In the genomic region with DNA sequence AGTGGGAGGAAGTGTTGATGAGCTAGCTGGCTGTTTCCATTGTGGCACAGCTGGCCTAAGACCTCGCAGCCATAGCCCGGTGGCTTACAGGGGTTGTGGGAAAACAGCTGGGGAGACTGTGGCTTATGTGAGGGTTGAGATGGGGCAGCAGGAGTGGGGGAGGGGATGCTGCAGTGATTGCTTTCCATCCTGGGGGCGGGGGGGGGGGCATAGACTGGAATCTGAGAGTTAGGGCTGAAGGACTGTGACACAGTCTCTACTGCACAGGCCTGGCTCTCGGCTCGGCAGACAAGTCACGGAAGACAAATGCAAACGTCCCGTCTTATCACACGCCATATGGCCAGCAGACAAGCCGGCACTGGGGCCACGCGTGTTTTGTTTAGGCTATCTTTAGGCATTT, we compare ENCODE assay signal across 10 mouse cellular contexts.
DNase-seq lines count a peak whose midpoint lies in the region; ATAC-seq and TF ChIP-seq lines count a peak whose summit lies in the region.
"Had no signal": no experiment of that assay in that cellular context is flagged by ENCODE, and none has a peak within 500 bp of the region (broad histone marks: within the 10 kb centered on the region; RNA-seq: fewer than 3 reads in every experiment).

No protein-coding gene starts in this region.

- no peak overlapping the region for H3K27ac ChIP-seq in heart, embryonic 11.5 days (ENCODE audit: low read depth, low read length)
- H3K27ac ChIP-seq in kidney, postnatal 0 days, result peak overlapping the region; percentile 31; the same call in 1 of the 2 replicates
- H3K27ac ChIP-seq in limb, embryonic 14.5 days (replicated peaks; ENCODE audit: low read depth, low read length), result no peak overlapping the region
- H3K27ac ChIP-seq: midbrain, embryonic 12.5 days had no signal

- H3K4me2 ChIP-seq in heart, embryonic 11.5 days, result peak overlapping the region; percentile 40
- no peak overlapping the region for H3K4me2 ChIP-seq in kidney, postnatal 0 days (ENCODE audit: low read length)
- no peak overlapping the region for H3K4me2 ChIP-seq in limb, embryonic 14.5 days (replicated peaks; ENCODE audit: low read depth, low read length, severe bottlenecking)
- H3K4me2 ChIP-seq: midbrain, embryonic 12.5 days had no signal

- H3K27me3 ChIP-seq in heart, embryonic 11.5 days (ENCODE audit: control insufficient read depth, insufficient read depth, low read length), result no peaks in the 10 kb centered on the region
- no peaks in the 10 kb centered on the region for H3K27me3 ChIP-seq in kidney, postnatal 0 days (ENCODE audit: insufficient read depth, low read length)
- no peaks in the 10 kb centered on the region for H3K27me3 ChIP-seq in limb, embryonic 14.5 days (ENCODE audit: control insufficient read depth, insufficient read depth, low read length)
- H3K27me3 ChIP-seq: midbrain, embryonic 12.5 days had no signal

- peak; percentile 70; the same call in 1 of the 2 replicates for ATAC-seq in heart, embryonic 11.5 days (replicated peaks; ENCODE audit: insufficient number of reproducible peaks, low FRiP score, low TSS enrichment)
- peak; percentile 52; the same call in 1 of the 2 replicates for ATAC-seq in kidney, postnatal 0 days (replicated peaks; ENCODE audit: low FRiP score, low read depth)
- ATAC-seq in limb, embryonic 14.5 days (ENCODE audit: low FRiP score, low read depth), result peak; percentile 64
- ATAC-seq: forebrain, embryonic 14.5 days had no signal

- no peak overlapping the region for H3K4me3 ChIP-seq in heart, embryonic 11.5 days (ENCODE audit: low read depth, low read length)
- H3K4me3 ChIP-seq in kidney, postnatal 0 days (replicated peaks; ENCODE audit: low read depth, low read length), result no peak overlapping the region
- H3K4me3 ChIP-seq in limb, embryonic 14.5 days (replicated peaks; ENCODE audit: low read length), result no peak overlapping the region
- H3K4me3 ChIP-seq: midbrain, embryonic 12.5 days had no signal

- no peaks in the 10 kb centered on the region for H3K9me3 ChIP-seq in heart, embryonic 11.5 days (replicated peaks; ENCODE audit: control insufficient read depth, low read length)
- H3K9me3 ChIP-seq in kidney, postnatal 0 days (replicated peaks; ENCODE audit: low read length), result no peaks in the 10 kb centered on the region
- no peaks in the 10 kb centered on the region for H3K9me3 ChIP-seq in limb, embryonic 14.5 days (ENCODE audit: control insufficient read depth, low read length)
- H3K9me3 ChIP-seq: midbrain, embryonic 12.5 days had no signal

- TF ChIP-seq POLR2A in limb, embryonic 14.5 days (IDR thresholded peaks at IDR 0.05; ENCODE audit: borderline replicate concordance, extremely low read depth, insufficient read depth, insufficient read length), result no peak

- DNase-seq in heart, postnatal 4 days, result no peak
- peak; percentile 54 for DNase-seq in kidney, postnatal 0 days (ENCODE audit: low spot score)
- DNase-seq in kidney, adult 18-20 months, result no peak
- peak; percentile 64 for DNase-seq in embryo, embryonic 11 days
- DNase-seq in limb, embryonic 14.5 days (ENCODE audit: low spot score), result peak; percentile 39
- no peak for DNase-seq in left cerebral cortex, postnatal 36 days (ENCODE audit: low spot score in 2 of 2)
- DNase-seq in T-cell, adult 2 months (ENCODE audit: low spot score), result no peak

- peaks cover 21% of the 10 kb centered on the region for H3K4me1 ChIP-seq in heart, embryonic 11.5 days (ENCODE audit: control insufficient read depth, insufficient read depth, low read length)
- H3K4me1 ChIP-seq in kidney, postnatal 0 days (replicated peaks; ENCODE audit: insufficient read depth, low read length), result peaks cover 19% of the 10 kb centered on the region
- H3K4me1 ChIP-seq in limb, embryonic 14.5 days (ENCODE audit: control insufficient read depth, insufficient read depth, low read length), result peaks cover 16% of the 10 kb centered on the region
- H3K4me1 ChIP-seq: midbrain, embryonic 12.5 days had no signal

- H3K36me3 ChIP-seq in heart, embryonic 11.5 days (ENCODE audit: control insufficient read depth, insufficient read depth, low read length), result no peaks in the 10 kb centered on the region
- 0 out of 2 replicates have a peak, but pooled peaks cover 3% of the 10 kb centered on the region for H3K36me3 ChIP-seq in kidney, postnatal 0 days (ENCODE audit: insufficient read depth, low read length)
- H3K36me3 ChIP-seq in limb, embryonic 14.5 days (ENCODE audit: control insufficient read depth, insufficient read depth, low read length), result 0 out of 2 replicates have a peak, but pooled peaks cover 11% of the 10 kb centered on the region
- H3K36me3 ChIP-seq: midbrain, embryonic 12.5 days had no signal

- WGBS in heart, embryonic 11.5 days (ENCODE audit: insufficient replicate concordance), result 6% methylated on average over 12 of the region's 12 CpGs
- WGBS in kidney, postnatal 0 days, result 22% methylated on average over 12 of the region's 12 CpGs
- 19% methylated on average over 11 of the region's 12 CpGs for WGBS in limb, embryonic 14.5 days

- no peak for TF ChIP-seq CTCF in kidney, postnatal 0 days (IDR thresholded peaks at IDR 0.05; ENCODE audit: low read depth)

- H3K9ac ChIP-seq in heart, embryonic 11.5 days (ENCODE audit: low read depth, low read length), result no peak overlapping the region
- H3K9ac ChIP-seq in kidney, postnatal 0 days (ENCODE audit: low read depth, low read length), result no peak overlapping the region
- no peak overlapping the region for H3K9ac ChIP-seq in limb, embryonic 14.5 days (ENCODE audit: low read depth, low read length, severe bottlenecking)
- H3K9ac ChIP-seq: midbrain, embryonic 12.5 days had no signal

- intact Hi-C loops in left cerebral cortex, postnatal 36 days (cut with DNase I), result no loop called here

Comparison
In these comparisons a context has a peak if more than half of its experiments do, and no peak if none do; other contexts are left out.
1. DNase-seq: peak in kidney, postnatal 0 days (single experiment), embryo, embryonic 11 days (single experiment) and limb, embryonic 14.5 days (single experiment); none in heart, postnatal 4 days (single experiment), kidney, adult 18-20 months (single experiment), left cerebral cortex, postnatal 36 days (0 of 2) and T-cell, adult 2 months (single experiment).
2. Peak in every context shown above with its lines, with median percentiles within 50 percentile points of each other: ATAC-seq.